Mouse (Mus musculus) MEL (cell line): Measurements from ENCODE around the gene Mpig6b.

Experiments used
- BHLHE40 ChIP-seq: IDR thresholded peaks from 2 replicates; pipeline ENCODE4 v1.6.1; 2012; ENCODE audit warnings: low read depth, mild to moderate bottlenecking, inconsistent platforms, low read length, improper control_type of control experiment, borderline replicate concordance
- CTCF ChIP-seq, 3 experiments: IDR thresholded peaks in 2 of 3; conservative IDR thresholded peaks in 1 of 3; 2 replicates each; pipeline ENCODE4 v1.5.1; 2011 to 2012; ENCODE audit warnings: low read length in 3 of 3, low read depth in 2 of 3, mild to moderate bottlenecking in 2 of 3, improper control_type of control experiment in 1 of 3, inconsistent platforms in 1 of 3, mixed read lengths in 1 of 3, moderate library complexity in 1 of 3; ENCODE audit not compliant: control insufficient read depth in 1 of 3, insufficient read depth in 1 of 3, poor library complexity in 1 of 3, severe bottlenecking in 1 of 3
- EP300 ChIP-seq, 2 experiments: IDR thresholded peaks; 2 replicates each; pipeline ENCODE4 v1.6.1; 2011; ENCODE audit warnings: improper control_type of control experiment in 2 of 2, low read length in 2 of 2, low read depth in 1 of 2, mild to moderate bottlenecking in 1 of 2
- KAT2A ChIP-seq: conservative IDR thresholded peaks from 2 replicates; pipeline ENCODE4 v1.6.1; 2012; ENCODE audit warnings: low read depth, low read length, improper control_type of control experiment, inconsistent platforms
- POLR2AphosphoS5 ChIP-seq: IDR thresholded peaks from 2 replicates; pipeline ENCODE4 v1.6.1; 2012; ENCODE audit warnings: low read depth, borderline replicate concordance, mild to moderate bottlenecking, inconsistent platforms, low read length, moderate library complexity, mixed read lengths
- SMC3 ChIP-seq: IDR thresholded peaks from 2 replicates; pipeline ENCODE4 v1.6.1; 2011; ENCODE audit warnings: low read depth, low read length, improper control_type of control experiment
- UBTF ChIP-seq: IDR thresholded peaks from 2 replicates; pipeline ENCODE4 v1.6.1; 2012; ENCODE audit warnings: low read depth, mild to moderate bottlenecking, inconsistent platforms, low read length, improper control_type of control experiment, moderate library complexity, borderline replicate concordance; ENCODE audit not compliant: insufficient read depth
- USF1 ChIP-seq: IDR thresholded peaks from 2 replicates; pipeline ENCODE4 v1.6.1; 2014; ENCODE audit warnings: low read depth, mild to moderate bottlenecking, inconsistent platforms, low read length, improper control_type of control experiment, moderate library complexity

DNA sequence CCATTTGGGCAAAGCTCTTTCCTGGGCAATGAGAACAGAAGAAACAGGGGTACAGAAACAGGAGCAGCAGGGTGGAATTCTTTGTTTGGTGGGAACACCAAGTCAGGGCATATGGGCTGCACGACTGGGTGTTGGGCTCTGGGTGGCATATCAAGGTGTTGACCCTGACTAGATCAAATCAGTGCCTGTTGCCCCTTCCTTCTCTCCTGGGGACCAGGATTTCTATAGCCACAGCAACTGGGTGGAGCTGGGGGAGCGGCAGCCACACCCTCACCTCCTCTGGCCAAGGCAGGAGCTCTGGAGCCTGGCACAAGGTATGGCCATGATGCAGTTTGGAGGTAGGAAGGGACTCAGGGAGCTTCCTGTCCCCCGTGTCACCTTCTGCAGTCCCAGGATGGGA, 47.8 kb downstream of the Mpig6b start:
- TF ChIP-seq CTCF (IDR thresholded peaks at IDR 0.05 in 2 of 3, conservative IDR thresholded peaks at IDR 0.05 in 1 of 3; ENCODE audit: control insufficient read depth in 1 of 3, insufficient read depth in 1 of 3, low read depth in 2 of 3, low read length in 3 of 3, poor library complexity in 1 of 3, severe bottlenecking in 1 of 3) (no peak), EP300 (IDR thresholded peaks at IDR 0.05; ENCODE audit: low read depth in 1 of 2, low read length in 2 of 2) (no peak), USF1 (no peak), SMC3 (no peak), BHLHE40 (no peak), KAT2A (no peak), POLR2AphosphoS5 (no peak), UBTF (no peak)
